ENCODE assay signal across 12 mouse cellular contexts in the genomic region with DNA sequence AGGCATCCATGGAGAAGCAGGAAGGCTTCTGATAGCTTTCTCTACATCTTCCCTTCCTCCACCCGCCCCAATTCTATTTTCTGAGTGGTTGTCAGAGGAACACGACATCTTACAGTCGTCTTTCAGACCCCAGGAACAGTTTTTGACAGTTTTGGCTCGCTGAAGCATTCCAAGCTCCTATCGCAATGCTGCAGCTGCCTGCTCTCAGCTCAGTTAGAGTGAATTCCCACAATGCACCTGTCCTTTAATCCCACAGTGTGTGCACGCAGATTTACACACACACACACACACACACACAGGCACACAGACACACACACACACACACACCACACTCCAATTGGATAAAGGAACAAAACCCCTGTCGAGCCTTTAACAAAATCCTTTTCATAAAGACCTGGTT.
A peak's percentile ranks its signal among the peaks of the same experiment; 100 is the strongest.
DNase-seq lines count a peak whose midpoint lies in the region; ATAC-seq and TF ChIP-seq lines count a peak whose summit lies in the region.
"Had no signal": no experiment of that assay in that cellular context is flagged by ENCODE, and none has a peak within 500 bp of the region (broad histone marks: within the 10 kb centered on the region; RNA-seq: fewer than 3 reads in every experiment).

No protein-coding gene starts in this region.

- no peak overlapping the region for H3K4me3 ChIP-seq in heart, postnatal 0 days (ENCODE audit: low read depth, low read length)
- no peak overlapping the region for H3K4me3 ChIP-seq in left cerebral cortex, adult 2 months
- no peak overlapping the region for H3K4me3 ChIP-seq in embryonic facial prominence, embryonic 14.5 days (ENCODE audit: low read depth, low read length)
- H3K4me3 ChIP-seq: heart, embryonic 15.5 days had no signal

- H3K27me3 ChIP-seq in heart, postnatal 0 days (ENCODE audit: control insufficient read depth, insufficient read depth, low read length), result no peaks in the 10 kb centered on the region
- no peaks in the 10 kb centered on the region for H3K27me3 ChIP-seq in embryonic facial prominence, embryonic 14.5 days (replicated peaks; ENCODE audit: control insufficient read depth, insufficient read depth, low read length)
- H3K27me3 ChIP-seq: heart, embryonic 15.5 days had no signal

- TF ChIP-seq EP300 in heart, postnatal 0 days (IDR thresholded peaks at IDR 0.05; ENCODE audit: low read depth), result no peak

- no peak overlapping the region for H3K27ac ChIP-seq in heart, postnatal 0 days (ENCODE audit: low read depth)
- no peak overlapping the region for H3K27ac ChIP-seq in left cerebral cortex, adult 2 months
- H3K27ac ChIP-seq in embryonic facial prominence, embryonic 14.5 days (replicated peaks; ENCODE audit: low read depth, low read length), result no peak overlapping the region
- H3K27ac ChIP-seq: heart, embryonic 15.5 days; macrophage had no signal

- no peak overlapping the region for H3K9ac ChIP-seq in heart, postnatal 0 days (replicated peaks; ENCODE audit: low read depth, low read length)
- H3K9ac ChIP-seq in embryonic facial prominence, embryonic 14.5 days (ENCODE audit: low read depth, low read length), result no peak overlapping the region
- H3K9ac ChIP-seq: heart, embryonic 15.5 days had no signal

- no peaks in the 10 kb centered on the region for H3K36me3 ChIP-seq in heart, postnatal 0 days (replicated peaks; ENCODE audit: control insufficient read depth, insufficient read depth, low read length)
- H3K36me3 ChIP-seq in embryonic facial prominence, embryonic 14.5 days (ENCODE audit: control insufficient read depth, insufficient read depth, low read length), result no peaks in the 10 kb centered on the region
- H3K36me3 ChIP-seq: heart, embryonic 15.5 days had no signal

- H3K4me1 ChIP-seq in heart, postnatal 0 days (ENCODE audit: control insufficient read depth, insufficient read depth), result no peaks in the 10 kb centered on the region
- H3K4me1 ChIP-seq in embryonic facial prominence, embryonic 14.5 days (ENCODE audit: control insufficient read depth, insufficient read depth, low read length), result no peaks in the 10 kb centered on the region
- H3K4me1 ChIP-seq: heart, embryonic 15.5 days had no signal

- WGBS in heart, postnatal 0 days, result 39% methylated on average over 7 of the region's 7 CpGs
- 59% methylated on average over 7 of the region's 7 CpGs for WGBS in embryonic facial prominence, embryonic 14.5 days

- DNase-seq in heart, postnatal 0 days (ENCODE audit: low spot score), result peak; percentile 43
- DNase-seq in heart, adult 8-10 months (ENCODE audit: low spot score), result no peak
- peak; percentile 1 for DNase-seq in left cerebral cortex, postnatal 4 days
- DNase-seq in left cerebral cortex, adult 2 months (ENCODE audit: extremely low spot score in 1 of 2, low spot score in 2 of 2), result no peak
- DNase-seq in Muller cell, postnatal 12 days (ENCODE audit: inconsistent ontology term), result peak; percentile 44
- peak; percentile 47 for DNase-seq in embryonic facial prominence, embryonic 14.5 days (ENCODE audit: low spot score)
- no peak for DNase-seq in thymus, adult 18-20 months
- DNase-seq: adrenal gland, postnatal 25 days; liver; right cerebral cortex, postnatal 25 days had no signal

- ATAC-seq in heart, postnatal 0 days (ENCODE audit: insufficient read depth, low read depth), result no peak
- ATAC-seq in embryonic facial prominence, embryonic 14.5 days (ENCODE audit: low read depth), result 0 out of 2 replicates have a peak, but pooled peaks have one; percentile 37

- TF ChIP-seq CTCF in heart, postnatal 0 days (IDR thresholded peaks at IDR 0.05; ENCODE audit: low read depth), result no peak
- TF ChIP-seq CTCF in left cerebral cortex, adult 2 months (IDR thresholded peaks at IDR 0.05), result no peak

- intact Hi-C loops in left cerebral cortex, postnatal 4 days (cut with DNase I), result no loop called here
- intact Hi-C loops in left cerebral cortex, adult 2 months (cut with DNase I), result no loop called here

- H3K4me2 ChIP-seq in heart, postnatal 0 days (ENCODE audit: low read depth, low read length), result no peak overlapping the region
- no peak overlapping the region for H3K4me2 ChIP-seq in embryonic facial prominence, embryonic 14.5 days (ENCODE audit: low read depth, low read length)
- H3K4me2 ChIP-seq: heart, embryonic 15.5 days had no signal

- H3K9me3 ChIP-seq in heart, postnatal 0 days (replicated peaks; ENCODE audit: control insufficient read depth, low read length), result no peaks in the 10 kb centered on the region
- no peaks in the 10 kb centered on the region for H3K9me3 ChIP-seq in embryonic facial prominence, embryonic 14.5 days (ENCODE audit: control insufficient read depth, low read length)
- H3K9me3 ChIP-seq: heart, embryonic 15.5 days had no signal

Comparison
In these comparisons a context has a peak if more than half of its experiments do, and no peak if none do; other contexts are left out.
1. DNase-seq: peak in heart, postnatal 0 days (single experiment), left cerebral cortex, postnatal 4 days (single experiment), Muller cell, postnatal 12 days (single experiment) and embryonic facial prominence, embryonic 14.5 days (single experiment); none in heart, adult 8-10 months (single experiment), left cerebral cortex, adult 2 months (0 of 2) and thymus, adult 18-20 months (0 of 2).